Mouse (Mus musculus) forebrain, embryonic 15.5 days (tissue): ENCODE measurements around the gene 6030458C11Rik. TPM values are rescaled to one million over a fixed set of nuclear protein-coding genes. Genes with fewer than 3 reads are reported as not detected.

Experiments used
- ATAC-seq: fragments of 200-750 bp; cut with Nextera tagmentation; replicated peaks from 2 replicates; pipeline ENCODE4 v1.8.0; 2017; ENCODE audit warnings: mild to moderate bottlenecking, moderate TSS enrichment, moderate library complexity
- H3K27ac ChIP-seq: fragments of 300-500 bp; sonication (generic); replicated peaks from 2 replicates; pipeline ENCODE4 v1.5.1; 2015; ENCODE audit warnings: mild to moderate bottlenecking, inconsistent platforms
- H3K27me3 ChIP-seq: fragments of 300-500 bp; sonication (generic); 2 replicates; pipeline ENCODE4 v1.6.1; 2015; ENCODE audit warnings: inconsistent platforms
- H3K36me3 ChIP-seq: fragments of 300-500 bp; sonication (generic); 2 replicates; pipeline ENCODE4 v1.6.1; 2015; ENCODE audit warnings: mild to moderate bottlenecking, inconsistent platforms
- H3K4me1 ChIP-seq: fragments of 300-500 bp; sonication (generic); 2 replicates; pipeline ENCODE4 v1.6.1; 2015; ENCODE audit warnings: inconsistent platforms
- H3K4me2 ChIP-seq: fragments of 300-500 bp; sonication (generic); replicated peaks from 2 replicates; pipeline ENCODE4 v1.6.1; 2015; ENCODE audit warnings: mild to moderate bottlenecking, inconsistent platforms
- H3K4me3 ChIP-seq: fragments of 300-500 bp; sonication (generic); 2 replicates; pipeline ENCODE4 v1.5.1; 2015; ENCODE audit warnings: mild to moderate bottlenecking, inconsistent platforms
- H3K9ac ChIP-seq: fragments of 300-500 bp; sonication (generic); replicated peaks from 2 replicates; pipeline ENCODE4 v1.6.1; 2015; ENCODE audit warnings: mild to moderate bottlenecking, inconsistent platforms
- H3K9me3 ChIP-seq: fragments of 300-500 bp; sonication (generic); 2 replicates; pipeline ENCODE4 v1.6.1; 2016; ENCODE audit warnings: inconsistent platforms
- WGBS: fragments of 180-500 bp; shearing (Covaris S2); methylation state at CpG from one replicate; pipeline ENCODE4 v1.1.7; 2015; ENCODE audit warnings: mixed read lengths; 5-methylcytosine and 5-hydroxymethylcytosine counted together
- microRNA-seq: library from miRNA; unstranded; fragments of <30 nt; microRNA quantifications from one replicate; pipeline ENCODE4, GENCODE M21; 2016
- polyA plus RNA-seq: library from polyadenylated mRNA; unstranded; fragments of >200 nt; fragmentation: Nextera tagmentation; extraction: Ambion mirVana; gene quantifications from 2 replicates; pipeline ENCODE4 v1.2.1, GENCODE M21; 2015

6030458C11Rik gene
- polyA plus RNA-seq, 1 experiment from 2014 or later, result 32.2 TPM

- H3K4me1 ChIP-seq, result no peaks in the 10 kb centered on the region
- ATAC-seq, result no peak
- no peak overlapping the region for H3K4me3 ChIP-seq
- WGBS, result 83% methylated on average over 6 of the region's 6 CpGs
- H3K9me3 ChIP-seq, result no peaks in the 10 kb centered on the region
- no peaks in the 10 kb centered on the region for H3K27me3 ChIP-seq
- no peak overlapping the region for H3K9ac ChIP-seq
- no peak overlapping the region for H3K27ac ChIP-seq
- H3K36me3 ChIP-seq, result no peaks in the 10 kb centered on the region
- no peak overlapping the region for H3K4me2 ChIP-seq
Observed at GRCm38 (mm10) chr15:12781296-12781695, 43.2 kb downstream of the 6030458C11Rik start.

DNA sequence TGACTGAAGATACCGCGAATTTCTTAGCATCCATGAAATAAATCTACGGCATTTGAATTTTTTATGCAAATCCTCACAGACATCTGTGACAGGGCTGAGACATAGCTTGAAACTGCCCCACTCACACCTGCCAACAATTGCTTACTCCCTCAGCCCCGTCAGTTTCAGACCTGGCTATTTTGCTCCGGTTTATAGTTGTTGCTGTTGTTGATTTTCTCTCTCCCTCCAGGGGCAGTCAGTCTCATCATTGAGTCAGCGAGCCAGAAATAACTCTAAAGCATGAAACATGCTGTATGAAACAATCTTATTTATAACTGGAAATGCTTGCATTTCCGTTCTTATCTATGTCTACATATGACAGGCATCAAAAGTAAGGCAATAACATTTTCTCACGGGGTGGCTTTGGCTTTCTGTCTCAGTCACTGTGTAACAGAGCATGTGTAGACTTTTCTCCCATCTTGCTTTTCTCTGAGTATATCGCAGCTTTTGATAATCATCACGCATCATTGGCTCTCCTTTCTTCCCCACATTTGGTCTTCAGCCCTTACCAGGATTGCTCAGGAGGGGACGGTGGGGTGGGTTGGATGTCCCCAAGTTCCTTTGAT lies 50.2 kb downstream of the 6030458C11Rik start:
- Histone ChIP-seq H3K4me1 (no peaks in the 10 kb centered on the region), H3K27ac (no peak overlapping the region), H3K36me3 (no peaks in the 10 kb centered on the region), H3K4me3 (no peak overlapping the region), H3K9ac (no peak overlapping the region), H3K4me2 (no peak overlapping the region), H3K27me3 (no peaks in the 10 kb centered on the region), H3K9me3 (no peaks in the 10 kb centered on the region)
- no peak for ATAC-seq
- WGBS, result 71% methylated on average over 11 of the region's 11 CpGs

- 59% methylated on average over 7 of the region's 7 CpGs for WGBS
- no peaks in the 10 kb centered on the region for H3K4me1 ChIP-seq
- no peak overlapping the region for H3K4me3 ChIP-seq
- H3K9me3 ChIP-seq, result no peaks in the 10 kb centered on the region
- H3K4me2 ChIP-seq, result no peak overlapping the region
- no peak overlapping the region for H3K9ac ChIP-seq
- H3K27me3 ChIP-seq, result no peaks in the 10 kb centered on the region
- H3K27ac ChIP-seq, result no peak overlapping the region
- peak; percentile 61 for ATAC-seq
- H3K36me3 ChIP-seq, result no peaks in the 10 kb centered on the region
Observed at GRCm38 (mm10) chr15:12770958-12771357, 53.5 kb downstream of the 6030458C11Rik start.

DNA sequence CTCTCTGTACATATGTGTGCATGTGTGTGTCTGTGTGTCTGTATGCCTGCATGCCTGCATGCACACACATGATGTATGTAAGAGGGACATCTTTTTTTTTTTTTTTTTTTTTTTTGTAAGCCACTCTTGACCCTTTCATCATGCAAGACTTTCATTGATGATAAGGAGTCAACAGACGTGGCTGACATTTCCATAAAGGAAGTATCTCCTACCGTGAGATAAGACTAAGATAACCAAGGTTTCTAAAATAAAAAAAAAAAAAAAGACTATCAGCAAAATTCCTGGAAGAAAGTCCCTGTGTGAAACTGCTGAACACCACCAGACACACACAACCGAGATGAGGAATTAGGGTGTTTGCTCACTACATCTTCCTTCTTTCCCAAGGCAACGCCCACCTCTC lies 57.6 kb downstream of the 6030458C11Rik start:
- Histone ChIP-seq H3K4me3 (no peak overlapping the region), H3K36me3 (no peaks in the 10 kb centered on the region), H3K4me2 (no peak overlapping the region), H3K9me3 (no peaks in the 10 kb centered on the region), H3K27ac (no peak overlapping the region), H3K4me1 (no peaks in the 10 kb centered on the region), H3K27me3 (no peaks in the 10 kb centered on the region), H3K9ac (no peak overlapping the region)
- WGBS, result 66% methylated on average over 4 of the region's 4 CpGs
- no peak for ATAC-seq

- Histone ChIP-seq H3K9me3 (no peaks in the 10 kb centered on the region), H3K9ac (no peak overlapping the region), H3K4me3 (no peak overlapping the region), H3K36me3 (no peaks in the 10 kb centered on the region), H3K4me2 (no peak overlapping the region), H3K27ac (no peak overlapping the region), H3K4me1 (no peaks in the 10 kb centered on the region), H3K27me3 (no peaks in the 10 kb centered on the region)
- no peak; the same call in 1 of the 2 replicates for ATAC-seq
- WGBS, result 71% methylated on average over 10 of the region's 10 CpGs
Observed at GRCm38 (mm10) chr15:12763147-12763546, 61.3 kb downstream of the 6030458C11Rik start.

- Histone ChIP-seq H3K9me3 (no peaks in the 10 kb centered on the region), H3K4me2 (no peak overlapping the region), H3K4me3 (no peak overlapping the region), H3K27me3 (no peaks in the 10 kb centered on the region), H3K36me3 (no peaks in the 10 kb centered on the region), H3K9ac (no peak overlapping the region), H3K27ac (no peak overlapping the region), H3K4me1 (no peaks in the 10 kb centered on the region)
- no peak for ATAC-seq
- 68% methylated on average over 11 of the region's 11 CpGs for WGBS
Observed at GRCm38 (mm10) chr15:12762258-12762913, 62.1 kb downstream of the 6030458C11Rik start.

DNA sequence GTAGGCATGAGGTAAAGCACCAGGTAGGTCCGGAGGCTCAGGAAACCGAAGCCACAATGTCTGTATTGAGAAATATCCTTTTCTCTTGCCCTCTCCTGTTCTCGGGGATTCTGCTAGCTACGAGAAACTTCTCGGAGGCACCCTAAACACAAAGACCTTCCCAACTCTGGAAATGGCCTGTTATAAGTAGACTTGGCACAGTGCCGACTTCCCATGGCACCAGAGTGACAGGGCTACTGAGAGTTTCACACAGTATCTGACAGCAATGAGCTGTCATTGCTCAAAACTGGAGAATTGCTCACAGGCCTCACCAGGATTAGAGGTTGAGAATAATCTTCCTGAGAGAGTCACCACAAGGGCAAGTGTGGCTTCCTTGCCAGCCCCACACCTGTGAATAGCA lies 63.7 kb downstream of the 6030458C11Rik start:
- no peak overlapping the region for H3K9ac ChIP-seq
- H3K36me3 ChIP-seq, result no peaks in the 10 kb centered on the region
- no peaks in the 10 kb centered on the region for H3K27me3 ChIP-seq
- no peak for ATAC-seq
- H3K4me3 ChIP-seq, result no peak overlapping the region
- no peaks in the 10 kb centered on the region for H3K4me1 ChIP-seq
- H3K9me3 ChIP-seq, result no peaks in the 10 kb centered on the region
- H3K4me2 ChIP-seq, result no peak overlapping the region
- H3K27ac ChIP-seq, result no peak overlapping the region
- 60% methylated on average over 6 of the region's 6 CpGs for WGBS

DNA sequence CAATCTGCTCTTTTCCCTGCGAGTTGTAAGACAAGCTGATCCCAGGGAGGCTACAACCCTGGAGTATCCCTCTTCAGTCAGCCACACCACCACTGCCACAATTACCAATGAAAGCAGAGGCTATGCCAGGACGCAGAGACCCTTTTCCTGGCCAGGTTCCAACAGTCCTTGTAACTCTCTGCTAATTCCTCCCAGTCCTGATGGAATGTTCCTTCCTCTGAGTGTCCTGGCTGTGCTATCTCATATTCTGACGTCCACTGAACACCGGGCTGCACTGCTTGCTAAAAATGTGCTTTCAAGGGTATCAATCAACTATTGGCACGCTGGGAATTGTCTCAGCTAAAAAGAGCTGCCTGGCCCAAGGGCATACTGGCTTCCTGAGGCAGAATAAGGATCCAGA lies 66.0 kb downstream of the 6030458C11Rik start:
- H3K27ac ChIP-seq, result no peak overlapping the region
- no peak for ATAC-seq
- no peaks in the 10 kb centered on the region for H3K36me3 ChIP-seq
- no peak overlapping the region for H3K9ac ChIP-seq
- no peak overlapping the region for H3K4me2 ChIP-seq
- no peaks in the 10 kb centered on the region for H3K4me1 ChIP-seq
- 50% methylated on average over 5 of the region's 5 CpGs for WGBS
- no peaks in the 10 kb centered on the region for H3K27me3 ChIP-seq
- H3K4me3 ChIP-seq, result no peak overlapping the region
- H3K9me3 ChIP-seq, result no peaks in the 10 kb centered on the region

Small RNA genes lying within 50 kb of the gene (microRNA-seq; reads per million reads assigned to microRNA genes)
- gene Gm47288, result not detected

Other genes with a start within 250 kb of the 6030458C11Rik start
- gene Pdzd2, start 84.7 kb downstream of the 6030458C11Rik start, polyA plus RNA-seq, result 9.2 and 10.3 TPM in 2 replicates
- 54.7 and 56.0 TPM in 2 replicates for gene Drosha, start 166 bp upstream of the 6030458C11Rik start, polyA plus RNA-seq